Mouse (Mus musculus) thymus, postnatal 4 days (tissue): Measurements from ENCODE around the gene Ints12.
A peak's percentile ranks its signal among the peaks of the same experiment; 100 is the strongest.

ENCODE experiments used
- DNase-seq: peaks from one replicate; pipeline ENCODE4 v3.0.0; 2021

Ints12 gene

GRCm38 (mm10) chr3:133091664-133092273, at the start of gene Ints12, which contains the start of gene Gstcd:
Gene Ints12 (plus strand): TSS chr3:133091840.
Gene Gstcd (minus strand): TSS chr3:133092033.
- DNase-seq: peak; percentile 93

GRCm38 (mm10) chr3:133052068-133052467, 39.6 kb upstream of the Ints12 start:
- DNase-seq: no peak

GRCm38 (mm10) chr3:133075560-133075959, 16.1 kb upstream of the Ints12 start:
- no peak for DNase-seq

- no peak for DNase-seq
These were observed 8.9 kb upstream of the Ints12 start for GRCm38 (mm10) chr3:133082736-133083135.

- no peak for DNase-seq
These were observed 5.8 kb upstream of the Ints12 start for GRCm38 (mm10) chr3:133085858-133086257.

GRCm38 (mm10) chr3:133090247-133091120, 1.2 kb upstream of the Ints12 start:
- DNase-seq: no peak

- no peak for DNase-seq
These were observed 448 bp upstream of the Ints12 start for GRCm38 (mm10) chr3:133091121-133091663.

- no peak for DNase-seq
These were observed 724 bp downstream of the Ints12 start for GRCm38 (mm10) chr3:133092274-133092853.

GRCm38 (mm10) chr3:133092936-133093335, 1.3 kb downstream of the Ints12 start:
- no peak for DNase-seq

- DNase-seq: no peak
These were observed 2.7 kb downstream of the Ints12 start for GRCm38 (mm10) chr3:133094305-133094704.

- DNase-seq: no peak
These were observed 6.3 kb downstream of the Ints12 start for GRCm38 (mm10) chr3:133097936-133098335.

- no peak for DNase-seq
These were observed 6.7 kb downstream of the Ints12 start for GRCm38 (mm10) chr3:133098336-133098735.

- DNase-seq: no peak
These were observed 7.3 kb downstream of the Ints12 start for GRCm38 (mm10) chr3:133098909-133099308.

GRCm38 (mm10) chr3:133103768-133104167, 12.1 kb downstream of the Ints12 start:
- no peak for DNase-seq

GRCm38 (mm10) chr3:133104436-133104835, 12.8 kb downstream of the Ints12 start:
- no peak for DNase-seq

GRCm38 (mm10) chr3:133108731-133109130, 17.1 kb downstream of the Ints12 start:
- DNase-seq: no peak

- no peak for DNase-seq
These were observed 18.2 kb downstream of the Ints12 start for GRCm38 (mm10) chr3:133109844-133110243.

- DNase-seq: no peak
These were observed 20.1 kb downstream of the Ints12 start for GRCm38 (mm10) chr3:133111741-133112140.

- no peak for DNase-seq
These were observed 21.6 kb downstream of the Ints12 start for GRCm38 (mm10) chr3:133113281-133113680.

- no peak for DNase-seq
These were observed 39.7 kb downstream of the Ints12 start for GRCm38 (mm10) chr3:133131372-133131771.

- no peak for DNase-seq
These were observed 41.0 kb downstream of the Ints12 start for GRCm38 (mm10) chr3:133132611-133133010.

GRCm38 (mm10) chr3:133141877-133142276, 50.2 kb downstream of the Ints12 start:
- no peak for DNase-seq

GRCm38 (mm10) chr3:133144511-133145147, 53.0 kb downstream of the Ints12 start:
- no peak for DNase-seq
